Mouse (Mus musculus) NIH3T3 (cell line): ENCODE data around the gene Flt3l.
"Not testable (repeated sequence)": the region's sequence is repeated elsewhere in the genome, so short reads cannot be mapped to it uniquely, and the experiment has no call there.

Source experiments
- DNase-seq: peaks from one replicate; pipeline ENCODE4 v3.0.0-alpha.2; 2012; ENCODE audit warnings: low read depth

Gene Flt3l

DNA sequence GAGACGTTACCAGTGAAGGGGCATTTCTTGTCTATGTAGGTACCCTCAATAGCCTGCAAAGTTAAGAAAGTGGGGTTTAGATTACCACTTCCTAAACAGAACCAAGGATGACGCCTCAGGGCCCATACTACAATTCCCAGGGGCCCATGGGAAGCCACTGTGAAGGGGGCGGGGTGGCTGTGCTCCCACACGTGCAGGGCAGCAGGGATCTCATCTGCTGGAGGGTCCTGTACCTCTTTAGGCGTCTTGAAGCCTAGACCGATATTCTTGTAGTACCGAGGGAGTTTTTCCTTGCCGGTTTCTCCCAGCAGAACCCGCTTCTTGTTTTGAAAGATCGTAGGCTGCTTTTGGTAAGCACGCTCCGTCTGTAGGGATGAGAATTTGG lies 13.1 kb downstream of the Flt3l start:
- DNase-seq = peak; percentile 73

- DNase-seq = no peak
Observed at GRCm38 (mm10) chr7:45122561-45123185, 13.6 kb downstream of the Flt3l start.

DNA sequence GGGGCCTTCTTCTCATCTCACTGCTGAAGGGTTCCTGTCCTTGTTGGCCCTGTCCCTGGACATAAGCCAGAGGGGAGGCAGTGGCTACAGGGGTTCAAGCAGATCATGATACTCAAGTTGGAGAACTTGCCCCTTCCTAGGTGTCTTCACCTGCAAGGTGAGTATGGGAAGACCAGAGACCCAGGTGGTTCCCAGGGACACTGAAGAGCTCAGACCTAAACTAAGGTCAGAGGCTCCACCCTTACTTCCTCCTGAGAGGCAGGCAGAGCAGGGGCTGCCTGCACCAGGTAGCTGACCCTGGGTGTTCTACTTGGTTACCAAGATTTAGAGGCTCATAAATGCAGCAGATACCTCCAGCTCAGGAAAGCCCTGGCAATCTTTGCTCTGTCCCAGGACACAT lies 14.3 kb downstream of the Flt3l start:
- no peak for DNase-seq

DNA sequence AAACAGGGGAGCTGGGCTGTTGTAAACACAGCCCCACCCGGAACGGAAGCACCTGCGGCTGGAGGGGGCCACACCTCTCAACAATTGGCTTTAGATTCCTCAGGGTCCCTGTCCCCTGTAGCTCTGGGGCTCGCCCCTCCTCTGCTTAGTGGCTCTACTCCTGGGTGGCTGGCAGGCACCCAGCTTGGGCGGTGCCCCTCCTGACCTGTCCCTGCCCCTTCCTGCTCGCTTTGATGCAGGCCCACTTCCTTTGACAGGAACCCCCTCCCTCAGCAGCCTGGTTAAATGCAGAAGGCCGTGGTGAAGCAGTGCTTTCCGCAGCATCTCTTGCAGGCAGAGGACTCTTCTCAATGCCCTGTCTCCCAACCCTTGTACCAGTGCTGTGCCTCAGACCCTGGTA lies 14.8 kb downstream of the Flt3l start:
- no peak for DNase-seq

- no peak for DNase-seq
Observed at GRCm38 (mm10) chr7:45119780-45120709, 16.2 kb downstream of the Flt3l start.

- DNase-seq = no peak
Observed at GRCm38 (mm10) chr7:45118336-45118735, 17.9 kb downstream of the Flt3l start.

- no peak for DNase-seq
Observed at GRCm38 (mm10) chr7:45117566-45117965, 18.7 kb downstream of the Flt3l start.

- no peak for DNase-seq
Observed at GRCm38 (mm10) chr7:45113476-45113875, 22.8 kb downstream of the Flt3l start.

DNA sequence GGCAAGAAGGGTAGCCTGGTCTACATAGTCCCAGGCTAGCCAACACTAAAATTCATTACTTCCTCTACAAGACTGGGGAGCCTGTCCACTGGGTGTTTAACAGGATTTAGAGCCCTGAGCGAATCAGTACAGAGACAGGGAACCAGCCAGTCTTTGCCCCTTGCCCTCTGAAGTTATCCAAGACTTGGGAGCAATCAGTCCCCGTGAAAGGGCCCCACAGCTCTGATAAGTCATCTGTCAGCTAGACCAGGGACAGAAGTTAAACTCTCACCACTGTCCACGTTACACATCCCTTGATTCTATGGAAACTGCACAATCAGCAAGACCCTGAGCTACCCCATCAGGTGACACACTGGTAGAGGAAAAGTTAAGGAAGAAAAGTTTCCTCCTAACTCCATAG lies 23.7 kb downstream of the Flt3l start:
- no peak for DNase-seq

DNA sequence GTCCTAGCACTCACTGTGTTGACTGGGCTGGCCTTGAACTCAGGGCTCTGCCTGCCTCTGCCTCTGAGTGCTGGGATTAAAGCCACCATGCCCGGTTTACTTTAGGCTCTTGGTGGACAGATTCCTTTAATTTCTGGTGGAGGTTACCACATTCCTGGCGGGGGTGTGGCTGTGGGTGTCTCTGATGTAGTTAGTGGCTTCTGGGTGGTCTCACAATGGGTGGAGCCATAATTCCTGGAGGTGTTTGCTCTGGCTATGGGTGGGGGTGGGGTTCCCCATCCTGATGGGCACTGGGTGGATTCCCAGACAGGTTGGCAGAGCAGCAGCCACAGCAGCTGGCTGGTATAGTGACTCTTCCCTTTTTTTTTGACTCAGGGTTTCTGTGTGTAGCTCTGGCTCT lies 24.3 kb downstream of the Flt3l start:
- no peak for DNase-seq

DNA sequence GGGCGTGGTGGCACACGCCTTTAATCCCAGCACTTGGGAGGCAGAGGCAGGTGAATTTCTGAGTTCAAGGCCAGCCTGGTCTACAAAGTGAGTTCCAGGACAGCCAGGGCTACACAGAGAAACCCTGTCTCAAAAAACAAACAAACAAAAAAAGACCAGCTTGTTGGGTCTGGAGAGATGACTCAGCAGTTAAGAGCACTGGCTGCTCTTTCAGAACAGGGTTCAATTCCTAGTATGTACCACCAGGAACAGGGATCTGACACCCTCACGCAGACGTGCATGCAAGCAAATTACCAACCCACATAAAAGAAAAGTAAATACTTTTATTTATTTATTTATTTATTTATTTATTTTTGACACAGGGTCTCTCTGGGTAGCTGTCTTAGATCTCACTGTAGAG lies 26.1 kb downstream of the Flt3l start:
- not testable (repeated sequence) for DNase-seq

DNA sequence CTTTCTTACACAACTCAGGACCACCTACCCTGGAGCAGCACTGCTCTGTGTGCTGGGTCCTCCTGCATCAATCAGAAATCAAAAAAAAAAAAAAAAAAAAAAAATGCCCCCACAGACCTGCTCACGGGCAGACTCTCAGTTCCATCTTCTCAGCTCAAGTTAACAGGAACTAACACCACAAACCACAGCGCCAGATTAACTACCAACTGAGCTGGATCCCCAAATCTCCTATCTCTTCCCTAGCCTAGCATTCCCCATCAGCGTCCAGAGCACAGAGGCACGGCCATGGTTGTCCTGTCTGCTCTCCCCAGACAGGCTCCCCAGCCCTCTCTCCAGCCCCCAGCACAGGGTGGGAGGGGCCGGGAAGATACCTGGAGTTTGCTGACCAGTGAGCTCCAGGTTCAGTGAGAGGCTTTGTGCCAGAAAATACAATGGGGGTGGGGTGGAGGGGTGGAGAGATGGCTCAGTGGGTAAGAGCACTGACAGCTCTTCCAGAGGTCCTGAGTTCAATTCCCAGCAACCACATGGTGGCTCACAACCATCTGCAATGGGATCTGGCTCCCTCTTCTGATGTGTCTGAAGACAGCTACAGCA lies 29.1 kb downstream of the Flt3l start:
- no peak for DNase-seq

GRCm38 (mm10) chr7:45106441-45106840 lies 29.8 kb downstream of the Flt3l start:
- no peak for DNase-seq

- no peak for DNase-seq
Observed at GRCm38 (mm10) chr7:45105491-45105890, 30.7 kb downstream of the Flt3l start.

- DNase-seq = no peak
Observed at GRCm38 (mm10) chr7:45104941-45105340, 31.3 kb downstream of the Flt3l start.

GRCm38 (mm10) chr7:45103652-45104180 lies 32.5 kb downstream of the Flt3l start, which contains the start of gene Fcgrt:
TSS of gene Fcgrt (minus strand) at chr7:45103851.
- peak; percentile 99 for DNase-seq

DNA sequence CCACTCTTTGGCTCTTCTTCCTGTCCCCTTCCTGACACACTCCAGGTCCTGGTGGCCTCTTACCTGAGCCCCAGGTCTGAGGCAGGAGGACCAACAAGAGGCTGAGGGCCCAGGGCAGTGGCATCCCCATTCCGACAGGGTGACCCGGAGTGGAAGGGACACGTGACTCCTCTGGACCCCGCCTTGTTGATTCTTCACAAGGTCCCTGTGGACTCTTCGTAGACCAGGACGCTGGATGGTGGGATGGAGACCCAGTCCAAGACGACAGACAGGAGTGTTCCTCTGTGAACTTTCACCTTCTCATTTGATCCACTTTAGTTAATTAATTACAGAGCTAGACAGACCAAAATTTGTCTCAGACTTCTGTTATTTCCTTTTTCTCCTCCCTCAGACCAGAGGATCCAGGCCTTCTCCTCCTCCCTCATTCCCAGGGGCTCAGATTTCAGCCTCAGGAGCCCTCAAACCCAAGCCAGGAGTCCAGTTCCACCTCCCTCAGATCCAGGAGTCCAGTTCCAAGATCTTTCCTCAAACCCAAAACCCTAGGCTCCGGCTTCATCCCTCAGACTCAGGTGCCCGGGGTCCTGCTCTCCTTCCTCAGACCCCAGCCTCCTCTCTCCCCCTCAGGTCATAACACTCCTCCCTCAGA lies 33.2 kb downstream of the Flt3l start:
- DNase-seq = peak; percentile 57

GRCm38 (mm10) chr7:45102441-45102840 lies 33.8 kb downstream of the Flt3l start:
- no peak for DNase-seq

DNA sequence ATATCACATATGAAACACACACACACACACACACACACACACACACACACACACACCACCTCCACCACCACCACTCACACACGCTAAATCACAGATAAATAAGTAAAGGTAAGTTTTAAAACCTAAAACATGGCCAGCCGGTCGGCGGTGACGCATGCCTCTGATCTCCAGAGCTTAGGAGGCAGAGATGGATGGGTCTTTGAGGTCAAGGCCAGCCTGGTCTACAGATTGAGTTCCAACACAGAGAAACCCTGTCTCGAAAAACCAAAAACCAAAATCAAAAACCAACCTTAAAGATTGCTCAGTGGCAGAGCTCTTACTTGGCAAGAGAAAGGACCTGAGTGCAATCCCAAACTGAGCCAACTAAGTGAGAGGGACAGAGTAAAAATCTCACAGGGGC lies 36.2 kb downstream of the Flt3l start:
- no peak for DNase-seq

DNA sequence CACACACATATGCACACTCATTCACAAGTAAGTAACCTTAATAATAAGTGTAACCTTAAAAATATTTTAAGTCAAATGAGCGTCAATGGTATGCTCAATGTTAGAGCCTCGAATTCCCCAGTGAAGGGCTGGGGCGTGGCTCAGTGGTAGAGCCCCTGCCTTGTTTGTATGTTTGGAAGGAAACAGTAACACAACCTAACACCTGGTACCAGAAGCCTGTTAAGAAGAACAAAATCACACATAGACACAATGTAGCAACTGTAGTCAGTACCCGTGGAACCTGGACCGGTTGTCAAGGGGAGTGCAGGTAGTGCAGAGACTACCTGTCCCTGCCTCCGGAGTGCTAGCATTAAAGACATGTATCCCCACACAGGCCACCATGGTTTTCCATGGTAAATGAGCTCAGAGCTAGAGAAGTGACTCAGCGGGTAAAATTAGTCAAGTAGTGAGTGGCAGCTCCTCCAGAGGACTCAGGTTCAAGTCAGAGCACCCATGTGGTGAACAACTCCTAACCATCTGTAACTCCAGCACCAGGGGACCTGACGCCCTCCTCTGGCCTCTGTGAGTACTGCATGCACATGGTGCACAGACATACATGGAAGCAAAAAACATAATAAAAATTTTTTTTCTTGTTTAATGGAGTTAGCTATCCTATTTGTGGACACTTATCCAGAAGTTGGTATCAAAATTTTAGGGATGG lies 37.5 kb downstream of the Flt3l start:
- peak; percentile 55 for DNase-seq

DNA sequence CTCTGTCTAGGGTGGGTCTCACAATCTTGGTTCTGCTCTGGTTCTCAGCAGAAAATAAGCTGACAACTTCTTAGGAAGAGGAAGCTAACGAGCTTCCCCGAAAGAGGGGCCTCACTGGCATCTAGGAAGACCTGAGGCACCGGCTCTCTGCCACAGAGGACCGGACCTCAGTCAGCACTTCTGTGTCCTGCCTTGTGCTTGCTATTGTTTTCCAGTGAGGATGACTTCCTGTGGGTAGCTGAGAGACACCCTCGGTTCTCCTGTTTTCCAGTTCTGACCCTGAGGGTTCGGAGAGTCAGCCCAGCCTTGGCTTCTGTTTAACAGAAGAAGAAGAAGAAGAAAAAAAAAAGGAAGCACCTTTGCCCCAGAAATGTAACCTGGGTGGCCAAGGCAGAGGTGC lies 38.8 kb downstream of the Flt3l start:
- DNase-seq = no peak

- not testable (repeated sequence) for DNase-seq
Observed at GRCm38 (mm10) chr7:45095965-45096364, 40.3 kb downstream of the Flt3l start.
